Mouse (Mus musculus) lung, adult 2 months (tissue): Measurements from ENCODE around the gene Cap2. TPM values are rescaled to one million over a fixed set of nuclear protein-coding genes. Genes with fewer than 3 reads are reported as not detected.

Source experiments
- DNase-seq: peaks from one replicate; pipeline ENCODE4 v3.0.0; 2022
- H3K4me1 ChIP-seq: fragments of 200-500 bp; 2 replicates; pipeline ENCODE4 v1.6.1; 2011; ENCODE audit warnings: low read length; ENCODE audit not compliant: control insufficient read depth, insufficient read depth
- H3K4me3 ChIP-seq: fragments of 200-500 bp; replicated peaks from 2 replicates; pipeline ENCODE3; 2011; ENCODE audit warnings: low read depth, mild to moderate bottlenecking, control low read depth, low read length; ENCODE audit errors: extremely low read depth
- CTCF ChIP-seq: fragments of 200-500 bp; IDR thresholded peaks from 2 replicates; pipeline ENCODE4 v1.5.1; 2011; ENCODE audit warnings: mild to moderate bottlenecking, low read length, control low read depth; ENCODE audit not compliant: insufficient read depth
- POLR2A ChIP-seq: fragments of 200-500 bp; IDR thresholded peaks from 2 replicates; pipeline ENCODE4 v1.6.1; 2011; ENCODE audit warnings: low read depth, mild to moderate bottlenecking, control low read depth, low read length, borderline replicate concordance; ENCODE audit errors: extremely low read depth
- WGBS: fragments of 180-500 bp; shearing (Covaris S2); methylation state at CpG from one replicate; pipeline ENCODE4 v1.1.7; 2018; 5-methylcytosine and 5-hydroxymethylcytosine counted together
- polyA plus RNA-seq: library from polyadenylated mRNA; depleted of rRNA; stranded (reverse); fragments of >200 nt; gene quantifications from 2 replicates; pipeline ENCODE4 v1.2.3, GENCODE M21; 2012; rRNA removed

Gene Cap2
- polyA plus RNA-seq, 1 experiment, result 17.8 TPM

DNA sequence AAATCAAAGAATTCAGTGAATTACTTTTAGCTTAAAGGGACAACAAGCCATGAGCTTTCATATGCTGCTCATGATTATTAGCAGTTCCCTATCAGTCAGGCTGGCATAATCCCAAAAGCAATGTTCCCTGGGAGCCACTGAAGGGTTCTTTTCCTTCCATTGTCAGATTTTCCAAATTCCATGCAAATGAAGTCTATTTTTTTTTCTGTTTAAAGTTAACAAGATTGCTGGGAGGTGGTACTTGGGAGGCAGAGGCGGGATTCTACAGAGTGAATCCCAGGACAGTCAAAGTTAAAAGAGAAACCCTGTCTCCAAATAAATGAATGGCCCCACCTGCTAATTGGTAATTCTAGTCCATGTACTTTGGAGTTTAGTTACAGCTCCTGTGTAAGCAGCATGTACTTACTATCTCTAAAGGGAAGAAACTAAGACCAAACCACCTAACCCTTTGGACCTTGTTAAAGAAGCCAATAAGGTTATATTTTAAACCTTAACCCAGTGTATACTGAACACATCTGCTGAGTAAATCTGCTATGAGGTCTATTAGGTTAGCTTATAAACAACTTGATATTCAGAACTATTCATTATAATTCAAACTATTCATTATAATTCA, 193.8 kb downstream of the Cap2 start:
- no peak overlapping the region for H3K4me3 ChIP-seq
- no peak for DNase-seq
- 62% methylated on average over 1 of the region's 1 CpGs for WGBS
- H3K4me1 ChIP-seq, result peaks cover 7% of the 10 kb centered on the region; the same call in 1 of the 2 replicates
- no peak for TF ChIP-seq POLR2A

DNA sequence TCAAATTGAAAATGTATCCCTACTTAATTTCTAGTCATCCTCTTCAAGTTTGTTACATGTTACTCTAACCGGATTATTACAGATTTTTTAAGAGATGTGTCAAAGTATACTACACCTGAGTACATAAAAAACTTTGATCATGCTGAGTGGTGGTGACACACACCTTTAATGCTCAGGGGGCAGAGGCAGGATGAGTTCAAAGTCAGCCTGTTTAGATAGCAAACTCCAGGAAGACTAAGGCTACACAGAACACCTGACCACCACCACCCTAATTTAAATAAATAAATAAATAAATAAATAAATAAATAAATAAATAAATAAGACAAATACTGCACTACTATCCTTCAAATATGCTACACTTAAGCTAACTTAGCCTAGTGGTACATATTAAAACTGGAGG, 194.3 kb downstream of the Cap2 start:
- 75% methylated on average over 1 of the region's 1 CpGs for WGBS
- no peak for DNase-seq
- H3K4me1 ChIP-seq, result peaks cover 7% of the 10 kb centered on the region; the same call in 1 of the 2 replicates
- no peak for TF ChIP-seq POLR2A
- TF ChIP-seq CTCF, result no peak
- no peak overlapping the region for H3K4me3 ChIP-seq

DNA sequence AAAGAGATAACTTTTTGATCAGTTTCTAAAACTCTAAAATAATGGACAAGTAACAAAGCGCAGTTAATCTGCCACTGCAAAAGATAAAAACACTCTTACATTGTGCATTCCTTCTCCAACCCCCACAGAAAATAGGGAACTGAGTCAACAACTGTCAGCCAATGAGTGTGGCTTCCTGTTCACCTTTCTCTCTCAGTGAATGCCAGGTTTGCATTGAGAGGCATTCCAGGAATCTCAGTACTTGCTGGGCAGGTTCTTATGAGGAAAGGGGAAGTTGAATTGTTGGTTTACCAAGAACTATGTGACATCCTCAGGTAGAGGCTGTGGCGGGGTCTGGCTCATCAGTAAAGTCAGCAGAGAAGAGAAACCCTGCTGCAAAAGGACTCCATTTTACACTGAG, 195.1 kb downstream of the Cap2 start:
- no peak overlapping the region for H3K4me3 ChIP-seq
- peaks cover 7% of the 10 kb centered on the region; the same call in 1 of the 2 replicates for H3K4me1 ChIP-seq
- 66% methylated on average over 2 of the region's 2 CpGs for WGBS
- no peak for TF ChIP-seq CTCF
- TF ChIP-seq POLR2A, result no peak
- DNase-seq, result peak; percentile 22

DNA sequence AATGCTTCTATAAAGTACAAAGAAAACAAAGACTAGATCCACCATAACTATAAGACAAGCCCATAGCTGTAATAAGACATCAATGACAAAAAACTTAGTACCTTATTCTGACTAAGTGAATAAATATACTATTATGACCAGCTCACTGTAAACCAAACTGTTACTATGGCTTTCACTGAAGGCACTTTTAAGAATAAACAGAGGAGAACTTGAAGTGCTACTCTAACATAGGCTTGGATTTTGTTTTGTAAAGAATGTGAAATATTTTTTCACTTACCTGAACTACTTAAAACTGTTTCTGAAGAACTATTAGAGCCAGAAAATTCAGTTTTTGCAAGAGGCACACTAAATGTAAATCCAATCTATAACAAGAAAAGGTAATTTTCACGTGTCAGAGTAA, 197.7 kb downstream of the Cap2 start:
- H3K4me1 ChIP-seq, result peaks cover 7% of the 10 kb centered on the region; the same call in 1 of the 2 replicates
- DNase-seq, result no peak
- TF ChIP-seq CTCF (no peak), POLR2A (no peak)
- no peak overlapping the region for H3K4me3 ChIP-seq
- 69% methylated on average over 1 of the region's 1 CpGs for WGBS

Other genes starting within 250 kb of the Cap2 start
- 1.3 and 2.4 TPM in 2 replicates for gene Stmnd1, start 228.1 kb upstream of the Cap2 start, polyA plus RNA-seq
- gene Rbm24, start 83.4 kb upstream of the Cap2 start, polyA plus RNA-seq, result 14.7 and 23.5 TPM in 2 replicates
- 16.9 and 23.4 TPM in 2 replicates for gene Fam8a1, start 167.7 kb downstream of the Cap2 start, polyA plus RNA-seq
- gene Nup153, start 226.1 kb downstream of the Cap2 start, polyA plus RNA-seq, result 58.8 and 70.4 TPM in 2 replicates